Mouse (Mus musculus) lung, postnatal 0 days (tissue): ENCODE data around the gene Rims4.

ENCODE experiments used
- CTCF ChIP-seq: IDR thresholded peaks from 2 replicates; pipeline ENCODE4 v1.5.1; 2016; ENCODE audit warnings: antibody characterized with exemption, mild to moderate bottlenecking
- EP300 ChIP-seq: IDR thresholded peaks from 2 replicates; pipeline ENCODE4 v1.6.1; 2016; ENCODE audit warnings: antibody characterized with exemption, mild to moderate bottlenecking, control low read depth

DNA sequence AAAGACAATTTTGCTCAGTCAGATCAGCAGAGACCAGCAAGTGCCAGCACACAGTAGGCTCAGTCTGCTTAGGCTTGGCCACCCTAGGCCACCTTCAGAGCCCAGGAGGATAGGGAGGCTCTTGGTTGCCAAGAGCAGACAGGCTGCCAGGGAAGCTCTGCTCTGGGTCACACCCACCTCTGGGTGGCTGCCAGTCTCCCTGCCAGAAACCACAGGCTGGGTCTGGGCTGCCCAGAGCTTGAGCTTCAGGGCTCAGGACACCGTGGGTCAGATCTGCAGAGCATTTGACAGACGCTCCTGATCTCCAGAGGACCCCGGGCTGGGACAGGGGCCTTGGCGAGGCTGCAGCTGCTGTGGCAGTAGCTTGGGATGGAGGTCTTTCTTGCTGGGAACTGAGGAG, 97.9 kb downstream of the Rims4 start, which contains the start of gene Ccn5:
- TF ChIP-seq CTCF, result no peak
- TF ChIP-seq EP300, result no peak
